Mouse (Mus musculus) G1E (cell line): ENCODE measurements around the gene Rora.

Experiments used
- CTCF ChIP-seq: IDR thresholded peaks from 2 replicates; pipeline ENCODE4 v1.5.1; 2012; ENCODE audit warnings: low read depth, low read length, inconsistent platforms, mixed read lengths
- GATA1 ChIP-seq: IDR thresholded peaks from 2 replicates; pipeline ENCODE4 v1.6.1; 2012; ENCODE audit warnings: borderline replicate concordance, low read length, inconsistent platforms, mixed read lengths
- POLR2AphosphoS5 ChIP-seq: IDR thresholded peaks from 2 replicates; pipeline ENCODE4 v1.6.1; 2012; ENCODE audit warnings: low read depth, low read length, inconsistent platforms; ENCODE audit not compliant: insufficient replicate concordance
- TAL1 ChIP-seq: conservative IDR thresholded peaks from 2 replicates; pipeline ENCODE4 v1.6.1; 2012; ENCODE audit warnings: low read depth, low read length, inconsistent platforms, mixed read lengths

DNA sequence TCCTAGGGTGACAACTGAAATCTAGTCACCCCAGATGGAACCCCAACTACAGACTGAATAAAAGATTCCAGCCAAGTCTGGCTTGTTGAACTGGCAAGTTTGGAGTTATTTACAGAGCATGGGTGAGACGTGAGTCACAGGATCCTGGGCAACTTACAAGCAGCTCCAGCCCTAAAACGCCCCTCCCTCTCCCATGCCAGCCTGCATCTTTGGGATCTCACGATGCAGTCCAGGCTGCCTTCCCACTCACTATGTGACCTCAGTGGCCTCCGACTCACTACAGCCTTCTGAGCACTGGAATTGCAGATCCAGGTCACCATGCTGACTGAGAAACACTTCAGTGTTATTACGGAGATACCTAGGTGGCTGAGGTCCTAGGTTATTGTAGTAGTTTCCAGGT lies 129.0 kb downstream of the Rora start:
- no peak for TF ChIP-seq CTCF
- TF ChIP-seq TAL1: no peak
- no peak for TF ChIP-seq POLR2AphosphoS5
- no peak for TF ChIP-seq GATA1
